Mouse (Mus musculus) kidney, embryonic 16.5 days (tissue): Measurements from ENCODE around the gene Galns. TPM values are rescaled to one million over a fixed set of nuclear protein-coding genes. Genes with fewer than 3 reads are reported as not detected.
"Not testable (repeated sequence)": the region's sequence is repeated elsewhere in the genome, so short reads cannot be mapped to it uniquely, and the experiment has no call there.

Experiments
- ATAC-seq: fragments of 200-750 bp; cut with Nextera tagmentation; 2 replicates; pipeline ENCODE4 v1.8.0; 2017; ENCODE audit warnings: moderate TSS enrichment; ENCODE audit not compliant: low FRiP score, low TSS enrichment
- H3K27ac ChIP-seq: fragments of 300-500 bp; sonication (generic); 2 replicates; pipeline ENCODE4 v1.5.1; 2014; ENCODE audit warnings: low read length
- H3K27me3 ChIP-seq: fragments of 300-500 bp; sonication (generic); 2 replicates; pipeline ENCODE4 v1.6.1; 2014; ENCODE audit warnings: low read length, control low read depth, mixed read lengths; ENCODE audit not compliant: insufficient read depth
- H3K36me3 ChIP-seq: fragments of 300-500 bp; sonication (generic); 2 replicates; pipeline ENCODE4 v1.6.1; 2014; ENCODE audit warnings: low read length, control low read depth, mixed read lengths; ENCODE audit not compliant: insufficient read depth
- H3K4me1 ChIP-seq: fragments of 300-500 bp; sonication (generic); 2 replicates; pipeline ENCODE4 v1.6.1; 2014; ENCODE audit warnings: low read length, control low read depth, mixed read lengths; ENCODE audit not compliant: insufficient read depth
- H3K4me2 ChIP-seq: fragments of 300-500 bp; sonication (generic); replicated peaks from 2 replicates; pipeline ENCODE4 v1.6.1; 2014; ENCODE audit warnings: low read depth, low read length
- H3K4me3 ChIP-seq: fragments of 300-500 bp; sonication (generic); 2 replicates; pipeline ENCODE4 v1.5.1; 2014; ENCODE audit warnings: mild to moderate bottlenecking, low read length
- H3K9ac ChIP-seq: fragments of 300-500 bp; sonication (generic); replicated peaks from 2 replicates; pipeline ENCODE4 v1.6.1; 2014; ENCODE audit warnings: low read length
- H3K9me3 ChIP-seq: fragments of 300-500 bp; sonication (generic); 2 replicates; pipeline ENCODE4 v1.6.1; 2016; ENCODE audit warnings: low read length, control low read depth
- WGBS: fragments of 180-500 bp; shearing (Covaris S2); extraction: QIAGEN DNeasy Blood & Tissue Kit; methylation state at CpG from one replicate; pipeline ENCODE4 v1.1.7; 2014; 5-methylcytosine and 5-hydroxymethylcytosine counted together
- polyA plus RNA-seq: library from polyadenylated mRNA; unstranded; fragments of >200 nt; fragmentation: Nextera tagmentation; extraction: Ambion mirVana; gene quantifications from 2 replicates; pipeline ENCODE4 v1.2.1, GENCODE M21; 2015

Gene Galns
- polyA plus RNA-seq, 1 experiment from 2014 or later = 18.2 TPM

DNA sequence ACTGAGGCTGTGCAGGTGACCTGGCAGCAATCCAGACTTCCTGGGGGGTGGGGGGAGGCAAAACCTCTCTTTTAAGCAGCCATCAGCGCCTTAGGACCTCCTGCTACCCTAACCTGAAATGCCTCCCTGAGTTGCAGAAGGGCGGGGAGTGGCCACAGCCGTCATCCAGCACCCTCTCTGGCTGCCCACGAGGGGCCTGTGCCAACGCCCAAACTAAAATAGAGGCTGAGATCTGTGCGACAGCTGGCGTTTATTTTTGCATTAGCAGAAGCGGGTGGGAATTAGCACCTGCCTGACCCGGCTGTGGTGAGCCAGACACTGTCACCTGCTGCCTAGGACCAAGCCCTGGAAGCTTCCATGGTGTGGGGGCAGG lies 25.5 kb upstream of the Galns start:
- no peak overlapping the region for H3K4me2 ChIP-seq
- H3K4me1 ChIP-seq = peaks cover 24% of the 10 kb centered on the region
- no peaks in the 10 kb centered on the region for H3K27me3 ChIP-seq
- no peak overlapping the region for H3K27ac ChIP-seq
- H3K4me3 ChIP-seq = no peak overlapping the region
- 0 out of 2 replicates have a peak, but pooled peaks cover 3% of the 10 kb centered on the region for H3K36me3 ChIP-seq
- no peak for ATAC-seq
- H3K9me3 ChIP-seq = no peaks in the 10 kb centered on the region
- 66% methylated on average over 9 of the region's 9 CpGs for WGBS
- no peak overlapping the region for H3K9ac ChIP-seq

DNA sequence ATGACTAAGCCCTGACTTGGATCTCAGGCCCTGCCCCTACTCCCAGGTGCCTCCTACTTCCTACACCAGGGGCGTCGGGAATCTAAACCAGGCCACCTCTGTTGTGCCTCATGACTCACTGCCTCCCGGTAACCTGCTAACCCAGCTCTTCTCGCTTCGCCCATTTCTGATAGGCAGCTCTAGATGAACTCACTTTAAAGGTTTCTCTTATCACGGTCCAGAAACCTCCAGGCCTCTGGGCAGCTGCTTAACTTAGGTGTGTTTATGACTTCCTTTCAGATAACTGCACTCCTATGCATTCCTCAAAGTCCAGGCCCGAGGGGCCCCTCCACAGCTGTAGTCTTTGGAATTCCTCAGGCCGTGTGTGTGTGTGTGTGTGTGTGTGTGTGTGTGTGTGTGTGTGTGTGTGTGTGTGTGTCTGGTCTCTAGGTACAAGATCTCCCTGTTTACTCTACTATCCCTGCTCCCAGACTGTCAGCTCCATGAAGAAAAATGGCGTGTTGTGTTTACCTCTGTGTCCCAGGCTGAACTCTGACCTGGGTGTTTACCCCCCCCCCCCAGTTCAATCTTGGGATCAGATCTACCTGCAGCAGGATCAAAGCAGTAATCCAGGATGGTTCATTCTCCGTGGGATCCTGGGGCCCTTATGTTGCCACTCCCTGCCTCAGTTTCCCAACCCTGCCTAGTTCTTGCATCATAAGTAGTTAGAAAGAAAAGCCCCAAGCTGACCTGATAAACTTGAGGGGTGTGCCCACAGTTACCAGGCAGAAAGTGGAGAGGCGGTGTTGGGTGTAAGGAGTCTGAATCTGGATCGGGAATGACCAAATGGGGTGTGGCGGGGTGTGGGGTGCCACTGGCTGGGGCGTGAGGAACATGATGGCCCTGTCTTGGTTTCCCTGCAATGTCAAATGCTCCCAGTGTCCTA lies 24.9 kb upstream of the Galns start:
- ATAC-seq = peak; percentile 66
- Histone ChIP-seq H3K27ac (peak overlapping the region; percentile 34; the same call in 1 of the 2 replicates), H3K4me1 (peaks cover 24% of the 10 kb centered on the region), H3K36me3 (0 out of 2 replicates have a peak, but pooled peaks cover 3% of the 10 kb centered on the region), H3K4me3 (no peak overlapping the region), H3K4me2 (no peak overlapping the region), H3K9ac (no peak overlapping the region), H3K9me3 (no peaks in the 10 kb centered on the region), H3K27me3 (no peaks in the 10 kb centered on the region)
- WGBS = 42% methylated on average over 14 of the region's 14 CpGs

DNA sequence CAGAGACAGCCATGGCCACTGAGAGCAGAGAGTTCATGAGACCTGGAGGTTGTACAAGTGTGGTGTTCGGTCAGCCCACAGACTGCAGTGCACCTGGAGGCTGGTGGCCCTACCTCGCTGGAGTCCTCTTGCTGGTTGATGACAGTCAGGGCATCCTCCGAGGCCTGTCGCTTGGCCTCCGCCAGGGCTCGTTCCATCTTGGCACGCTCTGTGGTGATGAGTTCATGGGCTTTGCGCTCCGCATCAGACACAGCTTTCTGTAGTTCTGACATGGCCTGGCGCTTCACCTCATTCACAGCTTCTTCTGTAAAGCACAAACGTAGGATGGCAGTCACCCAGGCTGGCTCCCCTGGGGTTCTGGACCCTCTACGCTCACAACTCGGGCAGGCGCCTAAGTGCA lies 21.9 kb upstream of the Galns start:
- 89% methylated on average over 14 of the region's 14 CpGs for WGBS

DNA sequence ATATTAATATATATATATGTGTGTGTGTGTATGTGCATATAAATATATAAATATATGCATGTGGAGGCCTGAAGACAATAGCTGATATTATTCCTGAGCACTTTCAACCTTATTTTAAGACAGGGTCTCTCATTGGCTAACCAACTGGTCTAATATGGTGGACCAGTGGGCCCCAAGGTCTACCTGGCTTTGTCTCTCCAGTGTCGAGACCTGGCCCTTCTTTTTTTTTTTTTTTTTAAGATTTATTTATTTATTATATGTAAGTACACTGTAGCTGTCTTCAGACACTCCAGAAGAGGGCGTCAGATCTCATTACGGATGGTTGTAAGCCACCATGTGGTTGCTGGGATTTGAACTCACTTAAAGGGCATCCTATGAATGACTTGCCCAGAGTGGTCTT lies 20.9 kb upstream of the Galns start:
- H3K27me3 ChIP-seq, H3K9me3 ChIP-seq, H3K4me3 ChIP-seq, ATAC-seq, H3K4me2 ChIP-seq, H3K27ac ChIP-seq, H3K9ac ChIP-seq, H3K36me3 ChIP-seq: not testable (repeated sequence)
- H3K4me1 ChIP-seq = peaks cover 11% of the 10 kb centered on the region
- 71% methylated on average over 3 of the region's 3 CpGs for WGBS

More for the DNA sequence above, 21.9 kb upstream of the Galns start:
- no peak for ATAC-seq
- no peak overlapping the region for H3K9ac ChIP-seq
- H3K4me1 ChIP-seq = peaks cover 11% of the 10 kb centered on the region
- H3K36me3 ChIP-seq = 0 out of 2 replicates have a peak, but pooled peaks cover 3% of the 10 kb centered on the region
- H3K27ac ChIP-seq = no peak overlapping the region
- H3K4me2 ChIP-seq = no peak overlapping the region
- H3K27me3 ChIP-seq = no peaks in the 10 kb centered on the region
- H3K9me3 ChIP-seq = no peaks in the 10 kb centered on the region
- H3K4me3 ChIP-seq = no peak overlapping the region

DNA sequence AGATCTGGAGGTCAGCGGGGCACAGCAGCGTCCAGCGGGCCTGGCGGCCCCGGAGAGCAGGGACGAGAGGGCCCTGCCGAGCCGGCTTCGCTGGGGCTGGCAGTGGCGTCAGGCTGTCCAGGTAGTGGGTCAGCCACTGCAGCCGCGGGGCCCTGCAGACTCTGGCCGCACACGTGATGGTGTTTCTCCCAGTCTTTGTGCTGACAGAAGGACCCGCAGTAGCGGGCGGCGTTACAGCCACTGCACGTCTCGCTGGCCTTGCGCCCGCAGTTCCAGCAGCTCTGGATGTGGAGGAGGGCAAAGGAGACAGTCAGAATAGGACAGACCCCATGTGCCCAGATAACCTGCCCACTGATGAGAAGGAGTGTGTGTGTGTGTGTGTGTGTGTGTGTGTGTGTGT lies 19.4 kb upstream of the Galns start:
- no peaks in the 10 kb centered on the region for H3K27me3 ChIP-seq
- 0 out of 2 replicates have a peak, but pooled peaks cover 3% of the 10 kb centered on the region for H3K36me3 ChIP-seq
- H3K9me3 ChIP-seq = no peaks in the 10 kb centered on the region
- H3K27ac ChIP-seq = no peak overlapping the region
- no peak overlapping the region; the same call in 1 of the 2 replicates for H3K9ac ChIP-seq
- 49% methylated on average over 22 of the region's 22 CpGs for WGBS
- peak; percentile 43; the same call in 1 of the 2 replicates for ATAC-seq
- H3K4me2 ChIP-seq = peak overlapping the region; percentile 31
- H3K4me3 ChIP-seq = no peak overlapping the region; the same call in 1 of the 2 replicates
- H3K4me1 ChIP-seq = peaks cover 11% of the 10 kb centered on the region

DNA sequence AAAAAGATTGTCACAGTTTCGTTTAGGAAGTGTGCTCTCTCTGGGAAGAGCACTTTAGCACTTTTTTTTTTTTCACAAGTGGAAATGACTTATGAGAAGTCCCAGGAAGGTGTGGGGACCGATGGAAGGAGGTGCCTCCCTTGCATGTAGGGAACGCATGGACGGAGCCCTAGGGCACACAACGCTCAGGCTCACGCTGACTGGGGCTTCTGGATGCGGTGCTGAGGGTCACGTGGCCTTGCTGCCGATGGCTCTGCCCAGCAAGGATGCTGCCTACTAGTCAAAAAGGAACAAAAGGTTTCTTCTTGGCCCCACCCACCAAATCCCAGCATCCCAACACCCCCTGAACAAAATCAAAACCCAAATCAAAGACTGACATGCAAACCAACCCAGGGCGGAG lies 18.1 kb upstream of the Galns start:
- Histone ChIP-seq H3K9me3 (no peaks in the 10 kb centered on the region), H3K4me2 (no peak overlapping the region), H3K27me3 (no peaks in the 10 kb centered on the region), H3K36me3 (0 out of 2 replicates have a peak, but pooled peaks cover 3% of the 10 kb centered on the region), H3K27ac (no peak overlapping the region), H3K4me1 (peaks cover 5% of the 10 kb centered on the region; the same call in 1 of the 2 replicates), H3K4me3 (no peak overlapping the region), H3K9ac (no peak overlapping the region)
- 37% methylated on average over 10 of the region's 10 CpGs for WGBS
- no peak for ATAC-seq

DNA sequence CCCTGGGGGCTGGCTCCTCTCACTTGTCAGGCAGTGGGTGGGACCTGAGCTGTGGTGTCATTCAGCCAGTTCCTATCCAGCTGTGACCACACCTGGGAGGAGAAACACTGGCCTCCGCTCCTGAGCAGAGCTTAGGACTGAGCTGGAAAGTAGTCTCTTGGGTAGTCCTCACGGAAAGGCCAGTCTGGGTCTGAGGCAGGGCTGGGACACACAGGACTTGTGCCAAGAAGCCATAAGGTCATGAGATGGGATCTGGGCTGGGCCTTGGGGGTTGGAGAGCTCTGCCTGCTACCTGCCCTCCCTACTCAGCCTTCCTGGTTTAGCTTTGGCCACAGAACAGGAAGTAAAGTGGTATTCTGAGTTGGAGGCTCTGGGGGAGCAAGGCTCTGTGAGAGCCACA lies 15.6 kb upstream of the Galns start:
- WGBS = 78% methylated on average over 2 of the region's 2 CpGs

DNA sequence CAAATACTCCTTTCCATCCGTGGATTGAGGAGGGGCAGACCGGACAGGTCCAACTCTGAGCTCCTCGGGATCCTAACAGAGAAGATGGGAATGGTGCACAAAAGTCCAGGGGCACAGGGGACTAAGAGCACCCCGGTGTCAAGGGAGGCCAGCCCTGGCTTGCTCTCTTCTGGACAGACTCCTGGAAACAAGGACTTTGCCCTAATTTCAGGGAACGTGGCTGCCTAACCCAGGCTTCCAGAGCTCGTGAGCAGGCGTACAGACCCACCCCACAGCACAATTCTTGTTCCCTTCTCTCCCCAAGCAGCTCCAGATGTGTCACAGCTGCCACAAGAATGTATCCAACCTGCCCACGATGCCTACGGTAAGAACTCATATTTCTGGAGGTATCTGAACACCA lies 14.5 kb upstream of the Galns start:
- H3K9ac ChIP-seq = no peak overlapping the region
- H3K4me2 ChIP-seq = no peak overlapping the region
- H3K27ac ChIP-seq = no peak overlapping the region
- ATAC-seq = no peak
- H3K4me3 ChIP-seq = no peak overlapping the region
- H3K36me3 ChIP-seq = no peaks in the 10 kb centered on the region
- no peaks in the 10 kb centered on the region for H3K9me3 ChIP-seq
- 80% methylated on average over 9 of the region's 9 CpGs for WGBS
- H3K27me3 ChIP-seq = no peaks in the 10 kb centered on the region
- H3K4me1 ChIP-seq = peaks cover 13% of the 10 kb centered on the region

More for the DNA sequence above, 15.6 kb upstream of the Galns start:
- no peak overlapping the region for H3K9ac ChIP-seq
- no peaks in the 10 kb centered on the region for H3K36me3 ChIP-seq
- H3K4me2 ChIP-seq = no peak overlapping the region
- no peaks in the 10 kb centered on the region for H3K9me3 ChIP-seq
- no peak overlapping the region for H3K4me3 ChIP-seq
- no peak for ATAC-seq
- peaks cover 5% of the 10 kb centered on the region; the same call in 1 of the 2 replicates for H3K4me1 ChIP-seq
- H3K27ac ChIP-seq = no peak overlapping the region
- H3K27me3 ChIP-seq = no peaks in the 10 kb centered on the region

DNA sequence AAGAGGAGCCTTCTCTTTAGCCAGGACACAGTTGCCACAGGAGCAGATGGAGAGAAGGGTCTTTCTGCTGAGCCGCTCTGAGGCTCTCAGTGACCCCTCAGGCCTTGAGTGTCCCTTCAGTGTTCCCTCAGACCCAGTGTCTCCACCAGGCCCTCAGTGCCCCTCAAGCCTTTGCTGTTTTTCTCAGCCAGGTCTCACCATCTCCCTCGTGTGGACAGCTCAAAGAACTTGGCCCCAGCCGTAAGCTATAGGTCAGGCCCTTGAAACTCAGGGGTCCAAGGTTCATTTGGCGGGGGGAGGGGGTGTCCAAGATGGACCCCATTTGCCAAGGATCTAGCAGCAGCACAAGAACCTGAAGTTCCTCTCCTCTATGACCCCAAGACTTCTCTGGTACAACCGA lies 13.4 kb upstream of the Galns start:
- Histone ChIP-seq H3K4me2 (no peak overlapping the region), H3K27me3 (no peaks in the 10 kb centered on the region), H3K9ac (no peak overlapping the region), H3K27ac (no peak overlapping the region), H3K9me3 (no peaks in the 10 kb centered on the region), H3K4me1 (peaks cover 20% of the 10 kb centered on the region), H3K4me3 (no peak overlapping the region), H3K36me3 (no peaks in the 10 kb centered on the region)
- 66% methylated on average over 5 of the region's 5 CpGs for WGBS
- no peak for ATAC-seq
